Mouse (Mus musculus) megakaryocyte, embryonic 14.5 days (primary cell): ENCODE measurements around the gene Zfp825.
"Not testable (repeated sequence)": the region's sequence is repeated elsewhere in the genome, so short reads cannot be mapped to it uniquely, and the experiment has no call there.

Experiments used
- FLI1 ChIP-seq: IDR thresholded peaks from 2 replicates; pipeline ENCODE4 v1.6.1; 2012; ENCODE audit warnings: low read length, inconsistent platforms, mixed read lengths
- GATA1 ChIP-seq: IDR thresholded peaks from 3 replicates; pipeline ENCODE4 v1.6.1; 2012; ENCODE audit warnings: mixed read lengths, low read length, inconsistent platforms, borderline replicate concordance

DNA sequence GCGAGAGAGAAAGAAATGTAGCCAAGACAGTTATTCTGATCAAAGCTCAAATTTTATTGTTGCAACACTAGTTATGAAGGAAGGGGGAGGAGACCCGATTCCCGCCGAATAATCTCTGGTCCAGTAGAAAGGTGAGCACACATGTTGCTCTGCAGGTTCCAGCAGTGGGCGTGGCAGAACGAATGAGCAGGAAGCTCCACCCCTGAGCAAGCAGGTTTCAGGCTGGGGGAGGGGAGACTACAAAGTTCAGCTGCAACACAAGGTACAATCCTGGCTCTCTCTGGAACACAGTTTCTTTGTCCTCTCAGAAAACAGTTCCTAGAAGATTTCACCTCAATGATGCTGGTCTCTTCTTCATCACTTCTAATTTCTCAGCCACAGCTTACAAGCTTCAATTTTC lies 14.2 kb upstream of the Zfp825 start:
- TF ChIP-seq GATA1, FLI1: not testable (repeated sequence)
